Mouse (Mus musculus) limb, embryonic 14.5 days (tissue): ENCODE results near the gene Dpyd. TPM values are rescaled to one million over a fixed set of nuclear protein-coding genes. Genes with fewer than 3 reads are reported as not detected.

Source experiments
- ATAC-seq: fragments of 200-750 bp; cut with Nextera tagmentation; 2 replicates; pipeline ENCODE4 v1.8.0; 2017; ENCODE audit warnings: low read depth, moderate number of reproducible peaks, moderate TSS enrichment; ENCODE audit not compliant: low FRiP score
- DNase-seq: peaks from one replicate; pipeline ENCODE4 v3.0.0-alpha.2; 2015; ENCODE audit warnings: low spot score
- H3K27ac ChIP-seq: fragments of 300-500 bp; sonication (generic); replicated peaks from 2 replicates; pipeline ENCODE4 v1.5.1; 2014; ENCODE audit warnings: low read depth, mild to moderate bottlenecking, low read length, moderate library complexity, mixed read lengths
- H3K27me3 ChIP-seq: fragments of 300-500 bp; sonication (generic); 2 replicates; pipeline ENCODE4 v1.6.1; 2014; ENCODE audit warnings: low read length, mixed read lengths; ENCODE audit not compliant: control insufficient read depth, insufficient read depth
- H3K36me3 ChIP-seq: fragments of 300-500 bp; sonication (generic); 2 replicates; pipeline ENCODE4 v1.6.1; 2014; ENCODE audit warnings: mild to moderate bottlenecking, low read length, moderate library complexity, mixed read lengths; ENCODE audit not compliant: control insufficient read depth, insufficient read depth
- H3K4me1 ChIP-seq: fragments of 300-500 bp; sonication (generic); 2 replicates; pipeline ENCODE4 v1.6.1; 2014; ENCODE audit warnings: antibody characterized with exemption, low read length, mixed read lengths; ENCODE audit not compliant: control insufficient read depth, insufficient read depth
- H3K4me2 ChIP-seq: fragments of 300-500 bp; sonication (generic); replicated peaks from 2 replicates; pipeline ENCODE4 v1.6.1; 2014; ENCODE audit warnings: low read depth, mild to moderate bottlenecking, low read length, moderate library complexity; ENCODE audit not compliant: severe bottlenecking
- H3K4me3 ChIP-seq: fragments of 300-500 bp; sonication (generic); replicated peaks from 2 replicates; pipeline ENCODE4 v1.5.1; 2014; ENCODE audit warnings: low read length
- H3K9ac ChIP-seq: fragments of 300-500 bp; sonication (generic); 2 replicates; pipeline ENCODE4 v1.6.1; 2014; ENCODE audit warnings: mild to moderate bottlenecking, low read depth, low read length, moderate library complexity; ENCODE audit not compliant: severe bottlenecking
- H3K9me3 ChIP-seq: fragments of 300-500 bp; sonication (generic); 2 replicates; pipeline ENCODE4 v1.6.1; 2016; ENCODE audit warnings: low read length; ENCODE audit not compliant: control insufficient read depth
- POLR2A ChIP-seq: fragments of 200-500 bp; IDR thresholded peaks from 2 replicates; pipeline ENCODE4 v1.8.0; 2012; ENCODE audit warnings: inconsistent platforms, mild to moderate bottlenecking, moderate library complexity, borderline replicate concordance; ENCODE audit not compliant: insufficient read depth, insufficient read length; ENCODE audit errors: extremely low read depth
- WGBS: fragments of 180-500 bp; shearing (Covaris S2); extraction: QIAGEN DNeasy Blood & Tissue Kit; methylation state at CpG from one replicate; pipeline ENCODE4 v1.1.7; 2014; 5-methylcytosine and 5-hydroxymethylcytosine counted together
- polyA plus RNA-seq, 2 experiments: library from polyadenylated mRNA; depleted of rRNA in 1 of 2; stranded (reverse) in 1 of 2; unstranded in 1 of 2; fragments of >200 nt; fragmentation: Nextera tagmentation in 1 of 2; extraction: Ambion mirVana in 1 of 2; gene quantifications; 2 replicates each; pipeline versions ENCODE4 v1.2.1 to v1.2.3; 2012 to 2014

The Dpyd gene
- 2.8 and 3.1 TPM in 2 replicates for polyA plus RNA-seq (2012; rRNA removed)
- polyA plus RNA-seq (2014; fragmentation: Nextera tagmentation; extraction: Ambion mirVana), result 5.2 and 6.4 TPM in 2 replicates

DNA sequence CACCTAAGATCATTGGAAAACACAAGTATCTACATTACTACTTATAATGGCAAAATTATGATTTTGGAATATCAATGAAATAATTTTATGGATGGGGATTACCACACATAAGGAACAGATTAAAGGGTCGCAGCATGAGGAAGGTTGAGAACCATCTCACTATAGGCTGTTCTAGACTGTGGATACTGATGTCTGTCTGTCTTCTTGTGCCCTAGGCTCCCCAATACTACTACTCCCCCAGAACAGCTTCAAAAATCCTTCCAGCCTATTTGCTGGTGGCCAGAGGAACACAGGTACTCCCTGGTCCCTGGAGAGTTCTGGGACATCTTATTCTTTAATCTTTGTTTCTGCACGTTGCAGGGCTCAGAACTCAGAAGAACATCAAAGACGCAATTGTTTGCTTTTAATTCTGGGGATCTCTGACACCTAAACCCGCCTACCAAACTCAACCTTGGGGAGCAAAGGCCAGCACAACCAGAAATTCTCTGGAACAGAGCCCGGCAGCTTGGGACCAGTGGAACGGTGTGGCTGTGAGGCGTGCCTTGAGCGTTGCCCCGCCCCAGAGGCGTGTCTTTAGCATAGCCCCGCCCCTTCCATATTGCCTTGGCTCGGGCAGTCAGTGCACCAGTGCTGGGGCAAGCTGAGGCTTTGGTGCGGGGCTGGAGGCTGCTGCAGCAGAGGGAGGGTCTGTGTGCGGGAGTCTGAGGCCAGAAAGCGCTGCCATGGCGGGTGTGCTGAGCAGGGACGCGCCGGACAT is at the start of gene Dpyd:
TSS of gene Dpyd (plus strand) at position 576 of the 757 bp plus-strand sequence.
- DNase-seq (peak; percentile 88), ATAC-seq (peak; percentile 98)
- Histone ChIP-seq H3K27me3 (no peaks in the 10 kb centered on the region), H3K36me3 (no peaks in the 10 kb centered on the region), H3K27ac (no peak within 1 kb of the TSS), H3K4me2 (peak within 1 kb of the TSS; percentile 83), H3K9ac (peak within 1 kb of the TSS; percentile 73), H3K4me1 (no peaks in the 10 kb centered on the region), H3K9me3 (no peaks in the 10 kb centered on the region), H3K4me3 (peak within 1 kb of the TSS; percentile 71)
- no peak for TF ChIP-seq POLR2A
- 7% methylated on average over 16 of the region's 19 CpGs for WGBS

DNA sequence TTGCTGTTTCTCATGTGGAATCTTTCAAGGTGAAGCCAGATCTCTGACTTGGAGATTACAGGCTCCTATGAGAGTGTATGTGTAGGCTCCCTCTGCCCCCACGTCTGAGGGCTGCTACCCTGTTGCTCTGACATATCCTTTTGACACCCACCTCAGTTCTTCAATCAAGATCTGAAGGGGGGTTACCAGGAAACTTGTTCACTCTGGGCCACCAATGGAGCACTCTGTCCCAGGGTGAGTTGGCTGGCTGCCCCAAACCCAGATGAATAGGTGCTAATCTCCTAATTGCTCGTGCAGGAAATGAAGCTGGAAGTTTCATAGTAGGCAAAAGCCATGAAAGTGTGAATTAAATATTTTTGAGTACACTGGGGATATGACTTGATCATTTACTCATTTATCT is 24.3 kb upstream of the Dpyd start:
- no peak overlapping the region for H3K27ac ChIP-seq
- TF ChIP-seq POLR2A, result no peak
- no peak overlapping the region for H3K9ac ChIP-seq
- H3K9me3 ChIP-seq, result no peaks in the 10 kb centered on the region
- no peak for ATAC-seq
- DNase-seq, result no peak
- H3K27me3 ChIP-seq, result no peaks in the 10 kb centered on the region
- WGBS, result 30% methylated on average over 2 of the region's 2 CpGs
- no peaks in the 10 kb centered on the region for H3K4me1 ChIP-seq
- no peak overlapping the region for H3K4me3 ChIP-seq
- H3K36me3 ChIP-seq, result no peaks in the 10 kb centered on the region
- no peak overlapping the region for H3K4me2 ChIP-seq

GRCm38 (mm10) chr3:118541766-118542165 is 20.2 kb upstream of the Dpyd start:
- Histone ChIP-seq H3K9ac (no peak overlapping the region), H3K4me1 (no peaks in the 10 kb centered on the region), H3K9me3 (no peaks in the 10 kb centered on the region), H3K27me3 (no peaks in the 10 kb centered on the region), H3K27ac (no peak overlapping the region), H3K36me3 (no peaks in the 10 kb centered on the region), H3K4me2 (no peak overlapping the region), H3K4me3 (no peak overlapping the region)
- WGBS, result 57% methylated on average over 6 of the region's 6 CpGs
- DNase-seq (no peak), ATAC-seq (no peak)
- TF ChIP-seq POLR2A, result no peak

DNA sequence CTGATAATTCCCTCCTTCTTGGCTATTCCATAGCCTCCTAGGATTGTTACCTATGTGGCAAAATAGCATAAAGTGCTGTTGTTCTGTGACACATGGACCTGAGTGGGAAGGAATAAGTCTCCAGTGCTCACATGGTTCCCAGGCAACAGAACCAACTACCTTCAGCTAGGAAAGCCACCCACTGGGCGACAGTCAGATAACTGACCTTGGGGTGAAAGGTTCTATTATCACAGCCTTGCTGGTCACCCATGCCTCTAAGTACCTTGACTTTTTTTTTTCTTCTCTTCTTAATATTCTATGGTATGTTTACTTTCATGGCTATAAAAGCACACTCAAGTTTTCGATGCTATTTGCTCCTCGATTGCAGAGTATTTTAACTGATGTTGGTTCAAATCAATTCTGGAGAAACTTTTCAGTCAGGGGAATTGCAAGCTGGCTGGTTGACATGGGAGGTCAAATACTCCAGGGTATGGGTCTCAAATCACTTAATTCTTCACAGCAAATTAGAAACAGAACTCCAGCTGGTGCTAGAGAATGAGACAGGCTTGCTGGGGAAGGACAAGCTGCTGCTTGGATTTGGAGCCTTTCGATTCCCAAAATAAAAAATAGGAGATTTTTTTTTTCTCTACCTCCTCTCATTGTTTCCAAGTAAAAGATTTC is 14.2 kb upstream of the Dpyd start:
- no peak overlapping the region for H3K4me2 ChIP-seq
- WGBS, result 22% methylated on average over 4 of the region's 4 CpGs
- no peaks in the 10 kb centered on the region for H3K27me3 ChIP-seq
- ATAC-seq (no peak), DNase-seq (no peak)
- no peak for TF ChIP-seq POLR2A
- H3K4me1 ChIP-seq, result 0 out of 2 replicates have a peak, but pooled peaks cover 3% of the 10 kb centered on the region
- no peak overlapping the region for H3K4me3 ChIP-seq
- H3K9me3 ChIP-seq, result no peaks in the 10 kb centered on the region
- no peak overlapping the region for H3K27ac ChIP-seq
- no peak overlapping the region for H3K9ac ChIP-seq
- H3K36me3 ChIP-seq, result no peaks in the 10 kb centered on the region

DNA sequence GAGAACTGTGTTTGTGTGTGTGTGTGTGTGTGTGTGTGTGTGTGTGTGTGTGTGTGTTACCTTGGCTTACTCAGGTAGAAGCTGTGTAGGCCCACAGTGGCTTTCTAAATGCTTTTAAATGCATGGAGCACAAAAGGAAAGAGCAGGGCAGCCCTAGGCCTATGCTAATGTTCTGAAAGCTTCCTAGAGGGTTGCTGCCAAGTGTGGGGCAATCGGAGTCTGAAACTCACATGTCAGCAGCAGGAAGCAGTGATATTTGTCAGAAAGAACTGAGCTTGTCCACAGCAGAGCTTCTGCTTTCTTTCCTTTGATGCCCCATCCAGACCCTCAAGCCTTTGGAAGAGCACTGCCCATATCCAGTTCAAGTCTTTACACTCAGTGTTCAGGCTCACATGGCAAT is 4.3 kb upstream of the Dpyd start:
- H3K4me3 ChIP-seq, result no peak overlapping the region
- H3K27ac ChIP-seq, result no peak overlapping the region
- ATAC-seq (no peak), DNase-seq (no peak)
- 57% methylated on average over 1 of the region's 1 CpGs for WGBS
- H3K4me1 ChIP-seq, result no peaks in the 10 kb centered on the region
- H3K4me2 ChIP-seq, result no peak overlapping the region
- no peak for TF ChIP-seq POLR2A
- H3K9ac ChIP-seq, result no peak overlapping the region
- H3K9me3 ChIP-seq, result no peaks in the 10 kb centered on the region
- no peaks in the 10 kb centered on the region for H3K27me3 ChIP-seq
- no peaks in the 10 kb centered on the region for H3K36me3 ChIP-seq
